Mouse (Mus musculus) adrenal gland, adult (tissue): ENCODE measurements around the gene Tent4b.

Experiments
- DNase-seq, 2 experiments: peaks; one replicate each; pipeline ENCODE4 v3.0.0; 2022 to 2023; ENCODE audit warnings: low spot score in 1 of 2; ENCODE audit not compliant: inconsistent age in 2 of 2

Gene Tent4b

DNA sequence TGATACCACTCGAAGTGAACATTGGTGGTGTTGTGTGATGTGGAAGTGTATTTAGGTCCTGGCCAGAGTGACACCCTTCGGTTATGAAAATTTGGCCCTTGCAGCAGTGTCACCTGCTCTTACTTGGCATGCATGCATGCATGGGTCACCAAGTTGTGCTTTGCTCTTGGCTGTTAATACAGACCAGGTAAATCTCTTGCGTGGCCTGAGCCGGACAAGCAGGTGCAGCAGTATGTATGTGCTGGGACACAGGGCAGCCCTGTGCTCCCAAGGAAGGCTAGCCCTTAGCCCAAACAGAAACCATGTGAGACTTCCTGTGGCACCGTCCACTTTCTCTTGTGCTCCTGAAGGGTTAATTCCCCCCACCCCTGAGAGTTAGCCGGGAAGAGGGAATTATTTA is 28.8 kb downstream of the Tent4b start:
- DNase-seq, result no peak

DNA sequence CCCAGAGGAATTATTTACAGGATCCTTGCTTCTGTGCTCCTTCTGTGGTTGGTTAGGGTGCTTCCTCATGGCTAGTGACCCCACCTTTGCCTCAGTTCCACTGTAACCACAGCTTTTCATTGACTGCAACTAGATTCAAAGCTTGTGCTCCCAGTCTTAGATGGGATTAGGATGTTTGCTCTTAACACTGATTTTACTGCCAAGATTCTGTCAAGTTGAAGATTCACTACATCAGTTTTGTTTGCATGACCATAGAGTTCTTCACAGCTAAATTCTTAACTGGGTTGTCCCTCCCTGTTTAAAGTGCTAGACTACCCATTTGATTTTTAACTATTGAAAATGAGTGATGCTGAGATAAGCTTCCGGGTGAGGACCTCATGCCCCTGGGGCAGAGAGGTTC is 29.3 kb downstream of the Tent4b start:
- DNase-seq, result no peak

DNA sequence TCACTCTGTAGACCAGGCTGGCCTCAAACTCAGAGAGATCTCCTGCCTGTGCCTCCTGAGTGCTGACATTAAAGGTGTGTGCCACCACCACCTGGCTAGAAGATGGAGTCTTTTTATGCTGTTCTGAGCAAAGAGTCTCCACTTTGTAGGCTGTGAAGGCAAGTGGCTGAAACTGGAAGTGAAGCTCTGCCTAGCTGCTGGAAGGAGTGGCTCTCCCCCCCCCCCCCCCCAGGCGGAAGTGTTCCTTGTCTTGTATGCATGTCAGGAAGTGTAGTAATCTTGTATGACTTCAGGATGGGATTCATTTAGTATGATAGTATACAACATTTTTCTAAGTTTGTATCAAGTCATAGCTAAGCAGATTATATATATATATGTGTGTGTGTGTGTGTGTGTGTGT is 29.8 kb downstream of the Tent4b start:
- no peak for DNase-seq

DNA sequence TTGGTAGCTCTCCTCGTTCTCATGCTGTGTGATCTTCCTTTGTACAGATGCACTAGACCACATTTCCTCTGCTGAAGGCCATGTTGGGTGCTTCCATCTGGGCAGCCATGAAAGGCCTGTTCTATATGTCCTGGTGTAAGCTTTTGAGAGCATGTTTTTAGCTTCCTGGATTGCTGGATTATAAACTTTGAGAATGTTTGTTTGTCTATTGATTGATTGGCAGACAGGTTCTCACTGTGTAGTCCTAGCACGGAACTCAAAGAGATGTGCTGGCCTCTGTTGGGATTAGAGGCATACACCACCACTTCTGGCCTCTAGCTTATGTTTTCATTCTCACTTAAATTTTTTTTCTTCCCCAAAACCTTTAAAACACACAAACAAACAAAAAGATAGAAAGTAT is 37.7 kb downstream of the Tent4b start:
- DNase-seq, result no peak

DNA sequence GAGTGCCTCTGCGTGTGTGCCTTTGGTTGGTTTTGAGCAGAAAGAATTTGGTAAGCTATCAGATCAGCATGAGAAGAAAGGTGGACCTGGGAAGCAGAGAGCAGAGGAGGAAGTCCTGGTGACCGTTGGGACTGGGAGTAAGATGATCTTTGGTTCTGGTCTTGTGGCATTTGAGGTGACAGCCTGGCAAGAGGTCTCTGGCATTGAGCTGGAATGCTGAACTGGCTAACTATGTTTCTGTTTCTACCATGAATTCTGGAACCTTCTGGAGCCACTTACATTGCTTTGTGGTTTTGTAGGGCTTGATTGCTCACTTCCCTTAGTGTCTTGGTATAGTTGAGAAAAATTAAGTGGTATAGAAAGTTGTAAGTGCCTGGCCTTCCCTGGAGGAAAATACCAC is 38.6 kb downstream of the Tent4b start:
- no peak for DNase-seq

DNA sequence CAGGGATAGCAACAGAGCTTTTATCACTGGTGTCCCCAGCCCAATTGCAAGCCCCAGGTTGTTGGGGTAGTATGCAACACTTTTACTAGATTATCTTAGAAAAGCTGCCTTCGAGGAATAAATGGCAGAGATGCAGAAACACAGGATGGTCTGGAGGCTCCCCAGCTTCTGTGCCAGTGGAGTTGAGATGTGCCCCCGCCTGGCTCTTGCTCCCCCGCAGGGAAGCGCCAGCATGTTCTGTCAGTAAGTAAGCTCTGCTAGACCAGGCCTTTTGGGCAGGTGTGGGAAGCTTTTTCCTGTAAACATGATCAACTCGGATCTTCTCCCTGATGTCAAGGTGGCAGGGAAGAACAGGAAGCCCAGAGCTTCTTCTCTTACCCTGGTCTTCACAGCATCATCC is 40.3 kb downstream of the Tent4b start:
- DNase-seq, result no peak

DNA sequence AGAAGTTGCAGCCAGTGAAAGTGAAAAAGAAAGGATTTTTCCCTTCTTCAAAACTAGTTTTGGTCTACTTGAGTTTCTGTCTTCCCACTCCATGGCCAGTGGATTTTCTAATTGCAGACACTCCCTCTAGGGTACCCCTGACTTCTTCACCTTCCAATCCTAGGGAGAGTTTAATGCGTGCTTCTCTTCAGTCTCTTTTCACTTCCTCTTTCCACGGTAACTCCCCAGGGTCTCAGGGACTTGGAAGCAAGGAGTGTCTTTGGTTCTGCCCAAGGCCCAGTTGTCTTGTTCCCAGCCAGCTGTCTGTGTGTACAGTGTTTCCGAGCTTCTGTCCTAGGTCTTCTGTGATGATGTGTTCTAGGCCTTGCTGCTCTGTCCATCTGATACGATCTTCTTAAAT is 42.9 kb downstream of the Tent4b start:
- no peak for DNase-seq

DNA sequence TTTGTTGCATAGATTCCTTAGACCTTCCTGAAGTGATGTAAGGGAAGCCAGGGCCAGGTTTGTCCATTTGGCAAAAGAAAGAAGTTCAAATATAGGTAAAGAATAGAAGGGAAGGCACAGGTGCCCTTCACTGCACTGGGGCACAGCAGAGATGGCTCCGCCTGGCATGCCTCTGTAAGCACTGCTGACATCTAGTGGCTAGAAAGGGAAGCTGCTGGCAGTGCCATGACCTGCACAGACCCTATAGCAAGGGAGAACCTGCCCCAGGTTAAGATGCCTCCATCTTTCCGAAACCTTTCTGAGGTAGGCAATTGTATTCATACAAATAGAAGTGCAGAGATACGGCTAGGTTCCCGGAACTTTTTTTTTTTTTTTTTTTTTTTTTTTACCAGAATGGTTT is 45.3 kb downstream of the Tent4b start:
- DNase-seq, result peak; percentile 51 to 83

DNA sequence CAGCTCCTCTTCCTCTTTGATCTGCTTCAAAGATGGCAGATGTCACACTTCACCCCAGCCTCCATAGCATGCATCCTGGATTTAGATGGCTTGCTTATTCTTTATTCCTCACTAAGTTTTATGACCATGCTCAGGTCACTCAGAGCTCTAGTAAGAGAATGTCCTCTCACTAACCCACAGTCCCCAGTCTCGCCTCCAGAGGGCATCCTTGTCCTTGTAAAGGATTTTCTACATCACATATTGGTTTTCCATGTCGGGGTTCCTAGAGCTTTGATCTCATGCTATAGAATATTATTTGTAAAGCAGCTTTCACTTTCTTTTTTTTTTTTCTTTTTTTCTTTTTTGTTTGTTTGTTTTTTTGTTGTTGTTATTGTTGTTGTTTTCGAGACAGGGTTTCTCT is 53.8 kb downstream of the Tent4b start:
- peak in 1 of 2 experiments; percentile 71 for DNase-seq

DNA sequence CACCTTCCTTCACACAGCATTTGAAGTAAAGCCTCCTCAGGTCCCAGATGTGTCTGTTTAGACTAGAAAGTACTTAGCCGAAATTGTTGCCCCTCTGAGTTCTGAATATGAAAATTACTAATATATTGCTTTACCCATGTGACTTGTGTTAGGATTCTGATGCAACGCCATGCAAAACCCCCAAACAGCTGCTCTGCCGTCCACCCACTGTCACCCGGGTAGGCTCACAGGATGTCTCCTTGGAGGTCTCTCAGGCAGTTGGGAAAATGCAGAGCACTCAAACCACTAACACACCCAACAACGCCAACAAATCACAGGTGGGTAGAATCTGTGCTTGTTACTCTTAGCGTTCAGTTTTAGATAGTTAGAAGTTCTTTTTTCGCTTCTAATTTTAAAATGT is 55.9 kb downstream of the Tent4b start:
- DNase-seq, result no peak

DNA sequence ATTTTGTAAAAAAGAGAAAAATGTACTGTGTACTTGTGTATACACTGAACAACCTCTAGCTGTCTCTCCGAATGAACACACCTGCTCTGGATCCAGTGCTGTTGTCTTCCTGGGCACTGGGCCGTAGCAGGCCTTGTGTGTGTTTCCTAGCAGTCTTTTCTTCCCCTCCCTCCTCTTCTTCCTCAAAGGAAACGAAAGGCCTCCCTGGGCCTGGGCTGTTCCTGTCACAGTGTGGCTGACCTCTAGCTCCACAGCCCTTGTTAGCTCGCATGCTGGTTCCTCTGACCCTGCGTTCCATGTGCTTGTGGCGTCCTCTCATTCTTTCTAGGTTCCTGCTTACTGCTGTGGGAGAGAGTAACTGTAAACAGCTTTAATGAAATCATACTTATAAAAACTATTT is 59.0 kb downstream of the Tent4b start:
- DNase-seq, result no peak

DNA sequence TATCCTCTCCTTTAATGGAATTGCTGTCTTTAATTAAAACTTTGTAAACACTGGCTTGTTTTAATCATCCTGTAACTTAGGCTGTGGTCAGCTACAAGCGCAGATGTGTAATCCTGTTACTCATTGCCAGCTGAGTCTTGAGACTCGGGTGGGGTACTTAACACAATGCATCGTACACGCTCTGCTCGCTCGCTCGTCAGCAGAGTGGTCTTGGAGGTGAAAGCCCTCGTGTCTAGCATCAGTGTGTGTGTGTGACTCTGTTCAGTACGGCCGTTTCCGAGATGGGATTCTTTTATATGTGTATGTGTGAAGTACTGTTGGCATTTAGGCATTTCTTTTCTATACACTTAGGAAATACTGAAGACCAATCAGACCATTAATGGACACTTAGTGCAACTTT is 59.5 kb downstream of the Tent4b start:
- DNase-seq, result no peak

DNA sequence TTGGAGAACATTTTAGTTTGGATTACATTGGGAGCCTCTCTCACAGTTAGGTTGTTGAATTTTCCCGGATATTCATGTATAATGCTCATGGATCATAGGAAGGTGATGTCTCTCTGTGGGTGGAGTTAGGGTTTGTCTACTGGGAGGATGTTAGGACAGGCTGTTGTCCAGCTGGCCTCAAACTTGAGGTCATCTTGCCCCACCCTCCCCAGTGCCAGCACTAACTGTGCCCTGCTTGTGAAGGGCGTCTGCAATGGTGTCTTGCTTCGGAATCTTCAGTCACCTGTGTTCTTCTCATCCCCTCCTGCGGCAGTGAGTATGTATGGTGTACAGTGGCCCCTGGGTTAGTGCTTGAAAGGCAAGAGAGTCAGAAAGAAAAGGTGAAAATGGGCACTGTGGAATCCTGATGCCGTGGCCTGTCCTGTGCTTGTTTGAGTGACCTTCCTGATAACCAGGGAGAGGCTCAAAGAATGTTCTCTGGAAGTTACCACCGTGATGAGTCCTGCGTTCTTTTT is 61.5 kb downstream of the Tent4b start:
- DNase-seq, result peak; percentile 62 to 79

DNA sequence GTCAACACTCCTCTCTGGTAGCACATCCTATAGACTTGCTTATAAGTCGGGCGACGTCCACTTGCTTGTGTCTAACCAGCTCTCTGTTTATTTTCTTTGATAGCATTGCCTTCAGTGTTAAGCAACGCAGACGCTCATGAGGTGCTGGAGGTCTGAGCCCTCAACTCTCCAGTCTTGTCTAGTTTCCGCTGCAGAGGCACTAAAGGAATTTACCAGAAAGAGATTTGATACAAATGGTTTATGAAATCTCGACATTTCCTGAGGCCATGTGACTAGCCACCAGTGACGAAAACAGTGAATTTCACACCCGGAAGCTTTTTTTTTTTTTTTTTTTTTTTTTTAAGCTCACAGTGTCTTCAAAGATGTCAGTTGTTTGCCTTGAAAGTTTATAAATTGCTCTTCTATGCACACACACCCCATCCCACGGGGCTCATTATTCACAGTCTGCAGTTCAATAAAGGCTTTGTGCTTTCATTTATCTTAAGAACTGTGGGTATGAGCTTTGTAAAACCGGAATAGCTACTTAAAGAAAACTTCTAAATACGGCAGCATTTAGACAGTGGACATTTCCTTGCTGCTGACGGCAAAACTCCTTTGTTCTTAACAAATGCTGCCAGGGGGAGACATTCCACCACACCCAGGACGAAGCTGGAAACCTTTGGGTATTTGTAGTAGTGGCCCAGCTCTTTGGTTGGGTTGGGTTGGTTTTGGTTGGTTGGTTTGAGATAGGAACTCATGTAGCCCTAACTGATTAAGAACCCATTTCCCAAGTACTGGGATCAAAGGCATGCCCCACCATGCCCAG is 64.0 kb downstream of the Tent4b start:
- DNase-seq, result peak in 1 of 2 experiments; percentile 55

DNA sequence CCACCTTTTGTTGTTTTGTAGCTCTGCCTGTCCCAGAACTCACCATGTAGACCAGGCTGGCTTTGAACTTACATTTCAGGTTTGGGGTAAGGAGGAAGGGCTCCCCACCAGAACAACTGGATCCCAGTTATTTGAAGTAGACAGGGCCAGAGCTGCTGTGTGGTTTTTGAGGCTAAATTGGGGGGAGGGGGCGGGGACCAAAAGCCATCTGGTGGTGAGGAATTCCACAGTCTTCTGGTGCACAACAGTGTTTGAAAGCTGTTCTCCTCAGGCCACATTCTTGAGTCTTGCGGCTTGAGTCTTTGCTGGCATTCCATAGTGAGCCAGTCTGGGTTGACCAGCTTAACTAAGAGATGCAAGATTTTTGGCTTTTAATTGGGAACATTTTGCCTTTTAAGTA is 66.5 kb downstream of the Tent4b start:
- no peak for DNase-seq

DNA sequence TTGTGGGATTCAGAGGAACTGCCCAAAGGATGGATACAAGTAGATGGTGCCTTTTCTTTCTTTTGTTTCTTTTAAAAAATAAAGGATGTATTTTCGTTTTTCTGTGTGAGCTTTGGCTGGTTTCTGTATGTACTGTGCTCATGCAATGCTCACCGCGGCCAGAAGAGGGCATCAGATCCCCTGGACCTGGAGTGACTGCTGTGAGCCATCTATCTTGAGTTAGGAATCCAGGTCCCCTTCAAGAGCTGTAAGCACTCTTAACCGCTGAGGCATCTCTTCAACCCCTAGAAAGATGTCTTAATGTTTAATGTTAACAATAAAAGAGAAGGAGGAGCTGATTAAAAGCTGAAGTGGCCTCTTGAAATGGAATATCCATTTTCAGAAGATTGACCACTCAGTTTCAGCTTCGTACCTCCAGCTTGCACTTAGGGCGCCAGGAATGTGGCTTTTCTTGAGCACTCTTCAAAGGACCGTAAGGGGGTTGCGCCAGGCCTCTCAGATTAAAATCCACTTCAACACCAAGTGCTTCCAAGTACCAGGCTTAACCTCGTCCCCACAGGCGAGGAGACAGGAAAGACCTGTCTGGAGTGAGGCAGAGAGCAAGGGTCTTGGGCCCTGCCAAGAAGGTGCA is 67.3 kb downstream of the Tent4b start:
- DNase-seq, result peak; percentile 78 to 93

DNA sequence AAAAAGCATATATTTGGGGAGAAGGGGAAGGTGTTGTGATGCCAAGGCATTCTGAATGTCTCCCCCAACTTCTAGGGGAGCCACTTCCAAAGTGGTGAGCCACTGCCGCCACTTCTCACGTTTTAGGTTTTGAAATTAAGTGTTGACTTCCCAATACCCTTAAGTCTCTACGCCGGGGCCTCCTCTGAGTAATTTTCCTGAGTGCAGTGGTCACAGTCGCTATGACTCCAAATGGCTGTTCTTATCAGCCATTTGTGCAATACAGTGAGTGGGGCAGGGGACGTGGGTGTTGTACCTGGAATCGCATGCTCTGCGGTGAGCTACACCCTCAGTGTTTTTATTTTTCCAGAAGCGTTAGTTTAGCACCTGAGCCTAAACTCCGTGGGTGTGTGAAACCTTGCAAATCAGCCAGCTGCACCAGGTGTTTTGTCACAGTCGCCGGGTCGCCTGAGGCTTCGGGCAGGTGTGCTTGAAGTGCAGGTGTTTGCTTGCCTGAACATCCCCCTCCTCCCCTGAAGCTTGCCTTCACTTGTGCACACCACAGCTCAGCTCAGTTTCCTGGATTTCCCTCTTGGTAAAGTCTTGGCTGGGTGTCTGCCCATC is 67.9 kb downstream of the Tent4b start:
- no peak for DNase-seq

DNA sequence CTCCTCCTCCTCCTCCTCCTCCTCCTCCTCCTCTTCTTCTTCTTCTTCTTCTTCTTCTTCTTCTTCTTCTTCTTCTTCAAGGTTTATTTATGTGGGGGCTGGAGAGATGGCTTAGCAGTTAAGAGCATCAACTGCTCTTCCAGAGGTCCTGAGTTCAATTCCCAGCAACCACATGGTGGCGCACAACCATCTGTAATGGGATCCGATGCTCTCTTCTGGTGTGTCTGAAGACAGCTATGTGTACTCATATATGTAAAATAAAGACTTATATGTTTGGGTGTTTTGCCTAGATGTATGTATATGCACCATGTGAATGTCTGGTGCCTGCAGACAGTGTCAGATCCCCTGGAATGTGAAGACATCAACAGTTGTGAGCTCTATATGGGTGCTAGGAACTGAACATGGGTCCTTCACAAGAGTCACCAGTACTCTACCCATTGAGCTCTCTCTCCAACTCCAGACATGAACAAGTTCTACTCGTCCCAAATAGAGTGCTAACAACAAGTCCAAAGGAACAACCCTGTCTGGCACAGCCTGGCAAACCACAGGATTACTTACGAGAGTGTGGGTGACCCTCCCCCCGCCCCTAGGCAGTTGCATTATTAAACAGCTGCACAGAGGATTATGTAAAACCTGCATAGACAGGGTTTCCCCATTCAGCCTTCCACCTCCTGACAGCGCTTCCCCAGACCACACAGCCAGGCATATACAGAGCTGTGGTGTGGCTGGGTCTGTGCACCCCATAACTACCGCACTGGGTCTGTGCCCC is 70.3 kb downstream of the Tent4b start:
- peak in 1 of 2 experiments; percentile 60 for DNase-seq

DNA sequence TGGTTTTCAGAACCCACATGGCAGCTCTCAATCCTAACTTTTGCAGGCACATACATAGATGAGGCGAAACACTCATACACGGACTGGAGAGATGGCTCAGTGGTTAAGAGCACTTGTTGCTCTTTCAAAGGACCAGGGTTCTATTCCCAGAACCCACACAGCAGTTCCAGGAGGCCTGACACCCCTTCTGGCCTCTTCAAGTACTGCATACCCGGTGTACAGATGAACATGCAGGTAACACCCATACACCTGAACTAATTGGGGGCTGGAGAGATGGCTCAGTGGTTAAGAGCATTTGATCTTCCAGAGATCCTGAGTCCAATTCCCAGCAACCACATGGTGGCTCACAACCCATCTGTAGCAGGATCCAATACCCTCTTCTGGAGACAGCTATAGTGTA is 71.1 kb downstream of the Tent4b start:
- DNase-seq, result no peak

DNA sequence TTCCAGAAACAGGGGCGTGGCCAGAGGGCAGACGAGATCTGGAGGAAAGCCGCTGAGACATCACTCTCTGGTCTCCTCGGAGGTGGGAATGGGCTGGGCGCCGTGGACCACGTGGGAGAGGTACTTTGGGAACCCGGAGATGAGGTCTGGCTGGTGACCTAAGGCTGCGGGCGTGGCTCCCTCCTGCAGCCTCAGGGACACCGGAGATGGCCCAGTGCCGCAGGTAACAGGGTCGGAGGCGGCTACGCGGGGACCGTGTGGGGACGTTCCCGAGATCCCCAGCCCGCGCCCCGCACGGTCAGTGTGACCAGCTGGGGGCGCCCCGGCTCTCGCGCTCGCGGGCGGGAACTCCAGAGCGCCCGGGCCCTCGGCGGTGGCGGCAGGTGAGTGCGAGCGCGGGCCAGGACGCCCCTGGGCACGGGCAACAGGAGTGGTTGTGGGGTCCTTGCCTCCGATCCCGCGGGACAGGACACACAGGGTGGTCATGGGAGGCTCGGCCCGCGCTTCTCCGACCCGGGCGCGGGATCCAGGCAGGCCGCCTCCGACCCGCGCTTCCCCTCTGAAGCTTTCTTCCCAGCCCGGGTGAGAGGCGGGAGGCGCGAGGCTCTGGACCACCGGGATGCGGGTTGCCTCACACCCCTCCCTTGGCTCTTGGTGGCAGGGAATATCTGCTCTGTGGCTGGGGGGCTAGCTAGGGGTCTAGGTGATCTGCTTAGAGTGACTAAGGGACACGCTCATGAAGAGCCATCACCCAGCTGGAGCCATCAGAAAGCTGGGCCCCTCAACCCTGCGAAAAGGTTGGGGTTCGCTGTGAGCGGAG is 73.4 kb downstream of the Tent4b start, which contains the start of gene Adcy7:
Gene Adcy7, plus strand, starts transcription at position 173 of the 820 bp plus-strand sequence.
- peak; percentile 69 to 83 for DNase-seq
